Mouse (Mus musculus) gastrocnemius, adult 2 months (tissue): Measurements from ENCODE around the gene Cd47. TPM values are rescaled to one million over a fixed set of nuclear protein-coding genes. Genes with fewer than 3 reads are reported as not detected.

Experiments
- DNase-seq: peaks from one replicate; pipeline ENCODE4 v3.0.0; 2022
- H3K27ac ChIP-seq: fragments of 200-600 bp; 2 replicates; pipeline ENCODE4 v1.8.1; 2022; ENCODE audit warnings: mild to moderate bottlenecking
- H3K4me3 ChIP-seq: fragments of 200-600 bp; 2 replicates; pipeline ENCODE4 v1.8.1; 2022; ENCODE audit warnings: mild to moderate bottlenecking, moderate library complexity
- CTCF ChIP-seq: fragments of 200-600 bp; IDR thresholded peaks from 2 replicates; pipeline ENCODE4 v1.8.1; 2022; ENCODE audit warnings: antibody characterized with exemption, mild to moderate bottlenecking, moderate library complexity
- intact Hi-C: fragments of 180-260 bp; cut with DNase I; formaldehyde crosslinking; loops from one replicate; pipeline ENCODE4 v1.15.1; 2025
- long read RNA-seq, 2 experiments: library from polyadenylated mRNA; stranded (forward); transcript quantifications; one replicate each; pipeline ENCODE4 v2.0.0; 2021
- total RNA-seq, 2 experiments: library from RNA; stranded (reverse); gene quantifications; 2 replicates each; pipeline ENCODE4 v1.2.3; 2021

Cd47 gene
- 10 to 100 TPM; 24.0 to 29.3 TPM for total RNA-seq
- long read RNA-seq, experiment 1, full-length matches to known transcripts, result 16 of 34 reads
- long read RNA-seq, experiment 1, partial matches to known transcripts, result 0 of 34 reads
- long read RNA-seq, experiment 1, other reads (novel, unspliced or antisense), result 18 of 34 reads
- long read RNA-seq, experiment 2, full-length matches to known transcripts, result 23 of 42 reads
- long read RNA-seq, experiment 2, partial matches to known transcripts, result 1 of 42 reads
- long read RNA-seq, experiment 2, other reads (novel, unspliced or antisense), result 18 of 42 reads

- TF ChIP-seq CTCF, result no peak
- DNase-seq, result no peak
- intact Hi-C loops, result no loop called here
- H3K27ac ChIP-seq, result no peak within 1 kb of the TSS
- no peak within 1 kb of the TSS for H3K4me3 ChIP-seq
These were observed at the start of gene Cd47 for GRCm38 (mm10) chr16:49799597-49800561. Gene Cd47 (plus strand): TSS chr16:49800533.

- DNase-seq, result no peak
- TF ChIP-seq CTCF, result no peak
- no peak overlapping the region for H3K4me3 ChIP-seq
- intact Hi-C loops, result no loop called here
- H3K27ac ChIP-seq, result no peak overlapping the region
These were observed 47.4 kb upstream of the Cd47 start for GRCm38 (mm10) chr16:49752906-49753305.

- intact Hi-C loops, result no loop called here
- TF ChIP-seq CTCF, result no peak
- Histone ChIP-seq H3K4me3 (no peak overlapping the region), H3K27ac (no peak overlapping the region)
- no peak for DNase-seq
These were observed 47.0 kb upstream of the Cd47 start for GRCm38 (mm10) chr16:49753318-49753717.

GRCm38 (mm10) chr16:49760517-49761203, 39.7 kb upstream of the Cd47 start:
- no peak overlapping the region for H3K4me3 ChIP-seq
- no peak for DNase-seq
- TF ChIP-seq CTCF, result no peak
- no peak overlapping the region for H3K27ac ChIP-seq
- intact Hi-C loops, result loop anchor here (10.0 kb wide), 1 partner anchor 94 kb away; no protein-coding TSS in a partner anchor

GRCm38 (mm10) chr16:49761981-49762380, 38.4 kb upstream of the Cd47 start:
- intact Hi-C loops, result loop anchor here (10.0 kb wide), 1 partner anchor 93 kb away; no protein-coding TSS in a partner anchor
- no peak for TF ChIP-seq CTCF
- DNase-seq, result no peak
- Histone ChIP-seq H3K4me3 (no peak overlapping the region), H3K27ac (no peak overlapping the region)

- Histone ChIP-seq H3K27ac (no peak overlapping the region), H3K4me3 (no peak overlapping the region)
- TF ChIP-seq CTCF, result peak; percentile 52
- DNase-seq, result no peak
- intact Hi-C loops, result loop anchor here (10.0 kb wide), 1 partner anchor 88 kb away; no protein-coding TSS in a partner anchor
These were observed 34.0 kb upstream of the Cd47 start for GRCm38 (mm10) chr16:49766326-49766725.

- no peak for TF ChIP-seq CTCF
- intact Hi-C loops, result loop anchor here (10.0 kb wide), 1 partner anchor 86 kb away; no protein-coding TSS in a partner anchor
- no peak overlapping the region for H3K4me3 ChIP-seq
- H3K27ac ChIP-seq, result no peak overlapping the region
- no peak for DNase-seq
These were observed 31.8 kb upstream of the Cd47 start for GRCm38 (mm10) chr16:49768491-49769031.

- Histone ChIP-seq H3K4me3 (no peak overlapping the region), H3K27ac (no peak overlapping the region)
- TF ChIP-seq CTCF, result no peak
- intact Hi-C loops, result loop anchor here (10.0 kb wide), 1 partner anchor 85 kb away; no protein-coding TSS in a partner anchor
- DNase-seq, result no peak
These were observed 30.5 kb upstream of the Cd47 start for GRCm38 (mm10) chr16:49769831-49770261.

GRCm38 (mm10) chr16:49770320-49771189, 29.8 kb upstream of the Cd47 start:
- intact Hi-C loops, result no loop called here
- DNase-seq, result no peak
- H3K4me3 ChIP-seq, result no peak overlapping the region
- no peak for TF ChIP-seq CTCF
- H3K27ac ChIP-seq, result no peak overlapping the region

GRCm38 (mm10) chr16:49771609-49772396, 28.5 kb upstream of the Cd47 start:
- intact Hi-C loops, result no loop called here
- TF ChIP-seq CTCF, result no peak
- Histone ChIP-seq H3K4me3 (no peak overlapping the region), H3K27ac (no peak overlapping the region)
- no peak for DNase-seq

GRCm38 (mm10) chr16:49772576-49772975, 27.8 kb upstream of the Cd47 start:
- no peak overlapping the region for H3K4me3 ChIP-seq
- DNase-seq, result no peak
- intact Hi-C loops, result no loop called here
- no peak overlapping the region for H3K27ac ChIP-seq
- TF ChIP-seq CTCF, result no peak
